Mouse (Mus musculus): ENCODE results near the gene Olfr97. TPM values are rescaled to one million over a fixed set of nuclear protein-coding genes. Genes with fewer than 3 reads are reported as not detected.

The Olfr97 gene
- total RNA-seq, 2 experiments from 2014 or later, result not detected

- DNase-seq, result no peak
These were observed 42.3 kb downstream of the Olfr97 start for GRCm38 (mm10) chr17:37194782-37195181.

DNA sequence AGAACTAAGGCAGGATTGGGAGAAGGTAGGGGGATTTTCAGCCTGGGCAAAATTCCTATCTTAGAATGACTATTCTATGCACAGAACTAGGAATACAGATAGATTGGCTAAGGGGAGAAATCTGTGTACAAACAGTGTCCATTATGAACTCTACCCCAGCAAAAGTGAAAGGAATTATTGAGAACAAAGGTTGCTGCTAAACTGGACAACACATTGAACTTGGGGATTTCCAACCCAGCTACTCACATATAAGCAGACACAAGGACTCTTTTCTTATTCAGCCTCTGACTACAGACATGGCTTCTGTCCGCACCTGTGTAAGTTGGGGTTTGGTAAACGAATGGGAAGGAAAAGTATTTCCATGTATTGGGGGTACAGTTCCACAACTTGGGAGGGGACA, 43.5 kb downstream of the Olfr97 start, which contains the start of gene Ubd:
TSS of gene Ubd (plus strand) at position 237 of the 400 bp plus-strand sequence.
- no peak for DNase-seq

DNA sequence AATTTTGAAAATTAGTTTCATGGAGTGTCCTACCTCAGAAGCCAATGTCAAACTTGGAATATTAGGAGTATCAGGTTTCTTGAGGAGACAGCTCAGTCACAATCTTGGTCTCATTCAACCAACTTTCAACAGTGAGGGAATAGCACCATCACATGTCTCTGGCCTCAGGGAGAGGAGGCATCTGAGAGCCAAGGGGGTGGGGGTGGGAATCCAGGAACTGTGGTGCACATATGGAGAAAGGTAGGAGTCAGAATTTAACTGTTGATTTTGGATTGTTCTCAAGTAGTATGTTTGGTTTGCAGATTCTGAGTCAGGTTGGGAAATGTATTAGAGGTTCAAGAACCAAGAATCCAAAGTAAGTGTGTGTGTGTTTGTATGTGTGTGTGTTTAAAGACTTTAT, 44.1 kb downstream of the Olfr97 start:
- DNase-seq, result no peak

DNA sequence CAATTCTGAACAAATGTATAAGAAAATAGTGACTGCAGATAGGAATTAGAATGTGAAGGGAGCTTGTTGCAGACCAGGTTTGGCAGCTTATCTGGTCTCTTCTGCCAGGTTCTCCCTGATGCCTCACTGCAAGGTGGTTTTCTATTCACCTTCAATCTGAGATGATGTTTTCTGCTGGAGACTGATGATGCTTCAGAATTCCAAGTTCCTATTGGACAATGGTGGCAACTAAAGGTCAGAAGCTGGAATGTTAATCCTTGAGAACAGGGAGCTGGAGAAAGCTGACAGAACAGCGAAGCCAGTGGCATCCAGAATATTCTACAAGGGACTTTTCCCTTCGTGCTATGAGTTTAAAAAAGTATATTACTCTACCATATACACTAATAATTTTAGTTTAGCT, 46.4 kb downstream of the Olfr97 start:
- DNase-seq, result no peak

GRCm38 (mm10) chr17:37185474-37185873, 51.7 kb downstream of the Olfr97 start:
- no peak for DNase-seq

Other genes with a start within 250 kb of the Olfr97 start
- not detected for gene H2-M5, start 247.8 kb downstream of the Olfr97 start, total RNA-seq (2021)
- under 1 TPM; 0.78 to 0.82 TPM for gene Zfp57, start 236.2 kb downstream of the Olfr97 start, total RNA-seq (2021)
- not detected for gene Mog, start 213.9 kb downstream of the Olfr97 start, total RNA-seq (2021)
- gene Gabbr1, start 191.4 kb downstream of the Olfr97 start, total RNA-seq (2021), result 10 to 100 TPM in 1 of 2 experiments, 1 to 10 TPM in 1; 8.8 to 11.0 TPM
- not detected for gene Olfr90, start 148.8 kb downstream of the Olfr97 start, total RNA-seq (2021)
- gene Olfr91, start 139.1 kb downstream of the Olfr97 start, total RNA-seq (2021), result not detected
- not detected for gene Olfr92, start 117.2 kb downstream of the Olfr97 start, total RNA-seq (2021)
- not detected for gene Olfr93, start 75.8 kb downstream of the Olfr97 start, total RNA-seq (2021)
- gene Ubd, start 43.4 kb downstream of the Olfr97 start, total RNA-seq (2021), result not detected
- gene Olfr94, start 36.3 kb downstream of the Olfr97 start, total RNA-seq (2021), result not detected
- gene Olfr95, start 24.2 kb downstream of the Olfr97 start, total RNA-seq (2021), result not detected
- gene Olfr96, start 17.2 kb downstream of the Olfr97 start, total RNA-seq (2021), result not detected
- gene Olfr98, start 26.4 kb upstream of the Olfr97 start, total RNA-seq (2021), result not detected
- gene H2-M3, start 32.9 kb upstream of the Olfr97 start, total RNA-seq (2021), result 1 to 10 TPM in 1 of 2 experiments, under 1 TPM in 1; 0.99 to 1.3 TPM
- gene Olfr99, start 46.1 kb upstream of the Olfr97 start, total RNA-seq (2021), result not detected
- gene Olfr101, start 67.0 kb upstream of the Olfr97 start, total RNA-seq (2021), result not detected
- gene Olfr102, start 79.7 kb upstream of the Olfr97 start, total RNA-seq (2021), result not detected
- gene Olfr103, start 102.4 kb upstream of the Olfr97 start, total RNA-seq (2021), result not detected
- not detected for gene Olfr104-ps, start 122.3 kb upstream of the Olfr97 start, total RNA-seq (2021)
- gene Olfr105-ps, start 141.7 kb upstream of the Olfr97 start, total RNA-seq (2021), result not detected
- not detected for gene Olfr106-ps, start 153.1 kb upstream of the Olfr97 start, total RNA-seq (2021)
- not detected for gene Olfr107, start 161.9 kb upstream of the Olfr97 start, total RNA-seq (2021)
- not detected for gene Olfr108, start 208.2 kb upstream of the Olfr97 start, total RNA-seq (2021)
- gene Olfr109, start 221.6 kb upstream of the Olfr97 start, total RNA-seq (2021), result not detected
- not detected for gene H2-M2, start 246.2 kb upstream of the Olfr97 start, total RNA-seq (2021)